Mouse (Mus musculus): ENCODE data around the gene Fcgr2b. TPM values are rescaled to one million over a fixed set of nuclear protein-coding genes. Genes with fewer than 3 reads are reported as not detected.
"Not testable (repeated sequence)": the region's sequence is repeated elsewhere in the genome, so short reads cannot be mapped to it uniquely, and the experiment has no call there.

The Fcgr2b gene
- total RNA-seq, 2 experiments from 2014 or later: 3.0 to 3.4 TPM

- DNase-seq; intact Hi-C loops (cut with DNase I; ENCODE audit: low total_unique reads): not testable (repeated sequence)
These were observed 5.3 kb upstream of the Fcgr2b start for GRCm38 (mm10) chr1:170981679-170982078.

GRCm38 (mm10) chr1:170978601-170979000 is 2.3 kb upstream of the Fcgr2b start:
- intact Hi-C loops (cut with DNase I; ENCODE audit: low total_unique reads): no loop called here
- DNase-seq: no peak

- intact Hi-C loops (cut with DNase I; ENCODE audit: low total_unique reads): no loop called here
These were observed 591 bp downstream of the Fcgr2b start for GRCm38 (mm10) chr1:170975751-170976161.

GRCm38 (mm10) chr1:170975350-170975749 is 997 bp downstream of the Fcgr2b start:
- intact Hi-C loops (cut with DNase I; ENCODE audit: low total_unique reads); DNase-seq: not testable (repeated sequence)

More at GRCm38 (mm10) chr1:170975751-170976161, 591 bp downstream of the Fcgr2b start:
- DNase-seq: no peak

GRCm38 (mm10) chr1:170974736-170975135 is 1.6 kb downstream of the Fcgr2b start:
- intact Hi-C loops (cut with DNase I; ENCODE audit: low total_unique reads): no loop called here
- no peak for DNase-seq

- no peak for DNase-seq
- intact Hi-C loops (cut with DNase I; ENCODE audit: low total_unique reads): no loop called here
These were observed 2.2 kb downstream of the Fcgr2b start for GRCm38 (mm10) chr1:170974171-170974570.

GRCm38 (mm10) chr1:170972936-170973335 is 3.4 kb downstream of the Fcgr2b start:
- DNase-seq: no peak
- intact Hi-C loops (cut with DNase I; ENCODE audit: low total_unique reads): no loop called here

- intact Hi-C loops (cut with DNase I; ENCODE audit: low total_unique reads): no loop called here
- DNase-seq: no peak
These were observed 3.9 kb downstream of the Fcgr2b start for GRCm38 (mm10) chr1:170972494-170972893.

GRCm38 (mm10) chr1:170968576-170968975 is 7.8 kb downstream of the Fcgr2b start:
- DNase-seq: no peak
- intact Hi-C loops (cut with DNase I; ENCODE audit: low total_unique reads): no loop called here

- no peak for DNase-seq
- intact Hi-C loops (cut with DNase I; ENCODE audit: low total_unique reads): no loop called here
These were observed 8.8 kb downstream of the Fcgr2b start for GRCm38 (mm10) chr1:170967581-170967980.

GRCm38 (mm10) chr1:170963087-170963486 is 13.3 kb downstream of the Fcgr2b start:
- DNase-seq: no peak
- intact Hi-C loops (cut with DNase I; ENCODE audit: low total_unique reads): no loop called here

- no peak for DNase-seq
- intact Hi-C loops (cut with DNase I; ENCODE audit: low total_unique reads): no loop called here
These were observed 14.0 kb downstream of the Fcgr2b start for GRCm38 (mm10) chr1:170962301-170962700.

- no peak for DNase-seq
- intact Hi-C loops (cut with DNase I; ENCODE audit: low total_unique reads): no loop called here
These were observed 15.2 kb downstream of the Fcgr2b start for GRCm38 (mm10) chr1:170961101-170961500.

- no peak for DNase-seq
- intact Hi-C loops (cut with DNase I; ENCODE audit: low total_unique reads): no loop called here
These were observed 16.6 kb downstream of the Fcgr2b start for GRCm38 (mm10) chr1:170959791-170960190.

- no peak for DNase-seq
- intact Hi-C loops (cut with DNase I; ENCODE audit: low total_unique reads): no loop called here
These were observed 18.1 kb downstream of the Fcgr2b start for GRCm38 (mm10) chr1:170958225-170958624.

- intact Hi-C loops (cut with DNase I; ENCODE audit: low total_unique reads): no loop called here
- DNase-seq: no peak
These were observed 23.2 kb downstream of the Fcgr2b start for GRCm38 (mm10) chr1:170953192-170953591.

GRCm38 (mm10) chr1:170950772-170951171 is 25.6 kb downstream of the Fcgr2b start:
- intact Hi-C loops (cut with DNase I; ENCODE audit: low total_unique reads): no loop called here
- no peak for DNase-seq

GRCm38 (mm10) chr1:170944908-170945307 is 31.4 kb downstream of the Fcgr2b start:
- intact Hi-C loops (cut with DNase I; ENCODE audit: low total_unique reads); DNase-seq: not testable (repeated sequence)

- DNase-seq; intact Hi-C loops (cut with DNase I; ENCODE audit: low total_unique reads): not testable (repeated sequence)
These were observed 32.2 kb downstream of the Fcgr2b start for GRCm38 (mm10) chr1:170944151-170944550.

GRCm38 (mm10) chr1:170939255-170939654 is 37.1 kb downstream of the Fcgr2b start:
- DNase-seq: no peak
- intact Hi-C loops (cut with DNase I; ENCODE audit: low total_unique reads): no loop called here

GRCm38 (mm10) chr1:170934383-170934782 is 42.0 kb downstream of the Fcgr2b start:
- intact Hi-C loops (cut with DNase I; ENCODE audit: low total_unique reads): no loop called here
- DNase-seq: no peak

- intact Hi-C loops (cut with DNase I; ENCODE audit: low total_unique reads): no loop called here
- DNase-seq: no peak
These were observed 42.4 kb downstream of the Fcgr2b start for GRCm38 (mm10) chr1:170933940-170934339.
